Mouse (Mus musculus) lung, embryonic 14.5 days (tissue): Measurements from ENCODE around the gene Oas1d. TPM values are rescaled to one million over a fixed set of nuclear protein-coding genes. Genes with fewer than 3 reads are reported as not detected.
A peak's percentile ranks its signal among the peaks of the same experiment; 100 is the strongest.
"Not testable (repeated sequence)": the region's sequence is repeated elsewhere in the genome, so short reads cannot be mapped to it uniquely, and the experiment has no call there.

ENCODE experiments used
- ATAC-seq: fragments of 200-750 bp; cut with Nextera tagmentation; 2 replicates; pipeline ENCODE4 v1.8.0; 2017; ENCODE audit warnings: mild to moderate bottlenecking, moderate TSS enrichment, moderate library complexity; ENCODE audit not compliant: insufficient read depth
- DNase-seq: peaks from one replicate; pipeline ENCODE4 v3.0.0-alpha.2; 2015
- H3K27ac ChIP-seq: fragments of 300-500 bp; sonication (generic); 2 replicates; pipeline ENCODE4 v1.5.1; 2014; ENCODE audit warnings: low read depth, mild to moderate bottlenecking, moderate library complexity
- H3K27me3 ChIP-seq: fragments of 300-500 bp; sonication (generic); 2 replicates; pipeline ENCODE4 v1.6.1; 2014; ENCODE audit warnings: low read length, control low read depth; ENCODE audit not compliant: insufficient read depth
- H3K36me3 ChIP-seq: fragments of 300-500 bp; sonication (generic); 2 replicates; pipeline ENCODE4 v1.6.1; 2014; ENCODE audit warnings: control low read depth; ENCODE audit not compliant: insufficient read depth
- H3K4me1 ChIP-seq: fragments of 300-500 bp; sonication (generic); 2 replicates; pipeline ENCODE4 v1.6.1; 2014; ENCODE audit warnings: antibody characterized with exemption, control low read depth; ENCODE audit not compliant: insufficient read depth
- H3K4me2 ChIP-seq: fragments of 300-500 bp; sonication (generic); 2 replicates; pipeline ENCODE4 v1.6.1; 2014; ENCODE audit warnings: mild to moderate bottlenecking
- H3K4me3 ChIP-seq: fragments of 300-500 bp; sonication (generic); 2 replicates; pipeline ENCODE4 v1.5.1; 2014; ENCODE audit warnings: low read depth, low read length
- H3K9ac ChIP-seq: fragments of 300-500 bp; sonication (generic); 2 replicates; pipeline ENCODE4 v1.6.1; 2014
- H3K9me3 ChIP-seq: fragments of 300-500 bp; sonication (generic); 2 replicates; pipeline ENCODE4 v1.6.1; 2016; ENCODE audit warnings: low read depth, low read length, control low read depth
- CTCF ChIP-seq: IDR thresholded peaks from 2 replicates; pipeline ENCODE4 v1.5.1; 2016; ENCODE audit warnings: antibody characterized with exemption, low read depth
- WGBS: fragments of 180-500 bp; shearing (Covaris S2); extraction: QIAGEN DNeasy Blood & Tissue Kit; methylation state at CpG from one replicate; pipeline ENCODE4 v1.1.7; 2014; 5-methylcytosine and 5-hydroxymethylcytosine counted together
- polyA plus RNA-seq: library from polyadenylated mRNA; unstranded; fragments of >200 nt; fragmentation: Nextera tagmentation; extraction: Ambion mirVana; gene quantifications from 2 replicates; pipeline ENCODE4 v1.2.1, GENCODE M21; 2014

Gene Oas1d
- polyA plus RNA-seq, result not detected in 2 replicates

- not testable (repeated sequence) for H3K4me1 ChIP-seq, H3K27ac ChIP-seq, DNase-seq, ATAC-seq, H3K4me3 ChIP-seq, H3K36me3 ChIP-seq, H3K9me3 ChIP-seq, H3K9ac ChIP-seq, H3K27me3 ChIP-seq, H3K4me2 ChIP-seq
- WGBS, result 30% methylated on average over 8 of the region's 8 CpGs
These were observed at the start of gene Oas1d for GRCm38 (mm10) chr5:120914204-120914603. Gene Oas1d (plus strand): TSS chr5:120914536.

GRCm38 (mm10) chr5:120865336-120865860 lies 48.9 kb upstream of the Oas1d start:
- Histone ChIP-seq H3K9ac (no peak overlapping the region), H3K4me1 (no peaks in the 10 kb centered on the region), H3K9me3 (no peaks in the 10 kb centered on the region), H3K4me3 (no peak overlapping the region), H3K27ac (no peak overlapping the region), H3K27me3 (no peaks in the 10 kb centered on the region), H3K36me3 (no peaks in the 10 kb centered on the region), H3K4me2 (no peak overlapping the region)
- DNase-seq (peak; percentile 23), ATAC-seq (no peak)
- no peak; the same call in 1 of the 2 replicates for TF ChIP-seq CTCF
- 70% methylated on average over 3 of the region's 3 CpGs for WGBS

- DNase-seq, result no peak
- Histone ChIP-seq H3K4me3 (no peak overlapping the region), H3K4me1 (no peaks in the 10 kb centered on the region), H3K36me3 (no peaks in the 10 kb centered on the region), H3K4me2 (no peak overlapping the region), H3K9ac (no peak overlapping the region), H3K9me3 (no peaks in the 10 kb centered on the region), H3K27me3 (no peaks in the 10 kb centered on the region), H3K27ac (no peak overlapping the region)
- 81% methylated on average over 7 of the region's 7 CpGs for WGBS
- no peak for ATAC-seq
- no peak for TF ChIP-seq CTCF
These were observed 44.8 kb upstream of the Oas1d start for GRCm38 (mm10) chr5:120869436-120870015.

GRCm38 (mm10) chr5:120870081-120870480 lies 44.3 kb upstream of the Oas1d start:
- WGBS, result 62% methylated on average over 3 of the region's 3 CpGs
- no peak overlapping the region for H3K27ac ChIP-seq
- H3K36me3 ChIP-seq, result no peaks in the 10 kb centered on the region
- no peak for ATAC-seq
- TF ChIP-seq CTCF, result no peak
- no peaks in the 10 kb centered on the region for H3K4me1 ChIP-seq
- H3K27me3 ChIP-seq, result no peaks in the 10 kb centered on the region
- no peaks in the 10 kb centered on the region for H3K9me3 ChIP-seq
- no peak overlapping the region for H3K9ac ChIP-seq
- H3K4me2 ChIP-seq, result no peak overlapping the region
- H3K4me3 ChIP-seq, result no peak overlapping the region
- no peak for DNase-seq

- Histone ChIP-seq H3K4me1 (no peaks in the 10 kb centered on the region), H3K9me3 (no peaks in the 10 kb centered on the region), H3K9ac (no peak overlapping the region), H3K27ac (no peak overlapping the region), H3K4me2 (no peak overlapping the region), H3K4me3 (no peak overlapping the region), H3K36me3 (no peaks in the 10 kb centered on the region), H3K27me3 (no peaks in the 10 kb centered on the region)
- TF ChIP-seq CTCF, result no peak
- DNase-seq (no peak), ATAC-seq (no peak)
- 78% methylated on average over 7 of the region's 7 CpGs for WGBS
These were observed 43.6 kb upstream of the Oas1d start for GRCm38 (mm10) chr5:120870782-120871181.

- Histone ChIP-seq H3K9me3 (no peaks in the 10 kb centered on the region), H3K4me1 (no peaks in the 10 kb centered on the region), H3K4me3 (no peak overlapping the region), H3K27ac (no peak overlapping the region), H3K9ac (no peak overlapping the region), H3K4me2 (no peak overlapping the region), H3K27me3 (no peaks in the 10 kb centered on the region), H3K36me3 (no peaks in the 10 kb centered on the region)
- no peak for TF ChIP-seq CTCF
- ATAC-seq, result no peak
- 50% methylated on average over 2 of the region's 2 CpGs for WGBS
- no peak for DNase-seq
These were observed 42.9 kb upstream of the Oas1d start for GRCm38 (mm10) chr5:120871469-120871868.

GRCm38 (mm10) chr5:120876839-120877238 lies 37.5 kb upstream of the Oas1d start:
- H3K4me2 ChIP-seq, H3K27me3 ChIP-seq, DNase-seq, H3K4me3 ChIP-seq, H3K4me1 ChIP-seq, H3K36me3 ChIP-seq, ATAC-seq, H3K9ac ChIP-seq, H3K27ac ChIP-seq, H3K9me3 ChIP-seq: not testable (repeated sequence)
- 62% methylated on average over 2 of the region's 3 CpGs for WGBS

- H3K4me3 ChIP-seq, ATAC-seq, H3K9ac ChIP-seq, DNase-seq, H3K9me3 ChIP-seq, H3K4me2 ChIP-seq, H3K27me3 ChIP-seq, H3K4me1 ChIP-seq, H3K27ac ChIP-seq, H3K36me3 ChIP-seq: not testable (repeated sequence)
- WGBS, result 78% methylated on average over 2 of the region's 2 CpGs
These were observed 36.9 kb upstream of the Oas1d start for GRCm38 (mm10) chr5:120877407-120877806.

GRCm38 (mm10) chr5:120878803-120879202 lies 35.5 kb upstream of the Oas1d start:
- WGBS, result 45% methylated on average over 2 of the region's 2 CpGs
- not testable (repeated sequence) for ATAC-seq, H3K9ac ChIP-seq, H3K27ac ChIP-seq, DNase-seq, H3K9me3 ChIP-seq, H3K4me3 ChIP-seq, H3K27me3 ChIP-seq, H3K36me3 ChIP-seq, H3K4me1 ChIP-seq, H3K4me2 ChIP-seq

GRCm38 (mm10) chr5:120881681-120882080 lies 32.7 kb upstream of the Oas1d start:
- not testable (repeated sequence) for ATAC-seq, H3K4me2 ChIP-seq, H3K27ac ChIP-seq, H3K4me3 ChIP-seq, H3K9ac ChIP-seq, H3K9me3 ChIP-seq, DNase-seq, H3K36me3 ChIP-seq, H3K4me1 ChIP-seq, H3K27me3 ChIP-seq
- 92% methylated on average over 6 of the region's 6 CpGs for WGBS
